Mouse (Mus musculus) Patski (cell line): ENCODE data around the gene Ank3. TPM values are rescaled to one million over a fixed set of nuclear protein-coding genes. Genes with fewer than 3 reads are reported as not detected.

Source experiments
- ATAC-seq: fragments of 100-300 bp; one replicate; pipeline ENCODE4 v1.8.0; 2021
- CTCF ChIA-PET: fragments of 350-600 bp; sonication (Branson Sonifier 250); formaldehyde crosslinking; loops from one replicate; lab custom pipeline; 2022; ENCODE audit warnings: inconsistent platforms; lab: Charles Lee
- POLR2A ChIA-PET: fragments of 350-600 bp; sonication (Branson Sonifier 250); formaldehyde crosslinking; loops from one replicate; lab custom pipeline; 2022; ENCODE audit warnings: antibody characterized with exemption, inconsistent platforms; lab: Charles Lee
- DNase-seq: peaks from one replicate; pipeline ENCODE4 v3.0.0-alpha.2; 2011; ENCODE audit warnings: low read depth, low spot score
- H3K27me3 ChIP-seq: fragments of 371-371 bp; one replicate; pipeline ENCODE4 v1.5.1; 2021
- CTCF ChIP-seq: fragments of 100-300 bp; IDR thresholded peaks from one replicate; pipeline ENCODE4 v1.5.1; 2021
- in situ Hi-C: fragments of 300-500 bp; cut with MboI; formaldehyde crosslinking; loops from 3 replicates; pipeline ENCODE4 v1.11.1; 2018; ENCODE audit warnings: low pct_unique_long_range_greater_than_20kb, mixed read lengths
- polyA plus RNA-seq: library from polyadenylated mRNA; unstranded; gene quantifications from one replicate; pipeline ENCODE4 v1.2.3, GENCODE M21; 2021

The Ank3 gene
- polyA plus RNA-seq, 1 experiment from 2014 or later: 83.2 TPM

DNA sequence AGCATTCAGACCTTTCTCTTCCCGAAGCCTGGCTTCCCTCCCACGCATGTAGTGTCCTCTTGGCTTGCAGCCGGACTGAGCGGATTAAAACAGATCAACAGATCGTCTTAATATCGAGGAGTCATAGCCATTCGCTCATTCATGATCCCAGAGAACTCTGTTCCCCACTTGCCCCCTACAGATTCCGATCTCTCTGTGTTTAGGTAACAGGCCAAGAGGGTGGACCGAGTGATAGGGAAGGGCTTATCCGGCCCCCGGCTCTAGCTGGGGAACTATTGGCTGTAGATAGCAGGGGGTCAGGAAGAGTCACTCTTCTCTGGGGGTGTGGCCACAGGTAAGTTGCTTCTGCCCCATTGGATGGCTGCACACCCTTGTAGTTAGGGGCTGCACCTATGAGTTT, 525.7 kb downstream of the Ank3 start:
- in situ Hi-C loops: loop anchor here (25.0 kb wide), 1 partner anchor 1213 kb away; no protein-coding TSS in a partner anchor
- ATAC-seq: no peak
- ChIA-PET CTCF (interaction anchor here (1.1 to 1.9 kb wide), 3 partner anchors 9 to 54 kb away, joined by 3 to 5 read pairs (median 3); no protein-coding TSS in a partner anchor), POLR2A (interaction anchor here (0.7 to 1.2 kb wide), 2 partner anchors 8 to 201 kb away, joined by 4 to 7 read pairs; no protein-coding TSS in a partner anchor)
- H3K27me3 ChIP-seq: no peaks in the 10 kb centered on the region
- DNase-seq: no peak
- no peak for TF ChIP-seq CTCF

DNA sequence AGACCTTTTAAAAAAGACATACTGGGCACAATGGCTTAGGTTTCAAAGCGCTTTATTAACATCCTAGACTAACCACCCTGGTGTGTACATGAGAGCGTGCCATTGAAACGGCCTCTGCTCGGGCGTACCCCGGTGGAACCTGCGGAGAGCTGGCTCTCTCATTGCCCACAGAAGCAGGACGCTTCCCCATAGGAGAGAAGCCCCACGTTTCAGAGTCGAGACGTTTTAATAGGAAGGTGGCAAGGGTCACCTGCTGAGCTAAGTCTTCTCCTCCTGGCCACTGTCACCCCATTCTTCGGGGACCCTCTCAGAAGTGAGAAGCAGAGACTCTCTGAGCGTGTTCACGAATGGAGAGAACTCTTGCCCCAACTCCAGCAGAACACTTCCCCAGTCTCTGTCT, 526.3 kb downstream of the Ank3 start:
- no peak for DNase-seq
- ATAC-seq: no peak
- ChIA-PET POLR2A (interaction anchor here (0.7 to 1.2 kb wide), 4 partner anchors 8 to 201 kb away, joined by 3 to 7 read pairs (median 4); no protein-coding TSS in a partner anchor), CTCF (interaction anchor here (1.1 to 1.9 kb wide), 3 partner anchors 9 to 54 kb away, joined by 3 to 5 read pairs (median 3); no protein-coding TSS in a partner anchor)
- in situ Hi-C loops: loop anchor here (25.0 kb wide), 1 partner anchor 1212 kb away; no protein-coding TSS in a partner anchor
- no peaks in the 10 kb centered on the region for H3K27me3 ChIP-seq
- no peak for TF ChIP-seq CTCF

GRCm38 (mm10) chr10:69925285-69926157, 526.9 kb downstream of the Ank3 start:
- ChIA-PET POLR2A (interaction anchor here (1.1 to 1.2 kb wide), 3 partner anchors 8 to 17 kb away, joined by 3 to 5 read pairs (median 4); no protein-coding TSS in a partner anchor), CTCF (interaction anchor here (0.9 to 2.8 kb wide), 6 partner anchors 9 to 55 kb away, joined by 3 to 11 read pairs (median 4); no protein-coding TSS in a partner anchor)
- in situ Hi-C loops: no loop called here
- DNase-seq (peak; percentile 64), ATAC-seq (peak; percentile 60)
- TF ChIP-seq CTCF: no peak
- no peaks in the 10 kb centered on the region for H3K27me3 ChIP-seq

DNA sequence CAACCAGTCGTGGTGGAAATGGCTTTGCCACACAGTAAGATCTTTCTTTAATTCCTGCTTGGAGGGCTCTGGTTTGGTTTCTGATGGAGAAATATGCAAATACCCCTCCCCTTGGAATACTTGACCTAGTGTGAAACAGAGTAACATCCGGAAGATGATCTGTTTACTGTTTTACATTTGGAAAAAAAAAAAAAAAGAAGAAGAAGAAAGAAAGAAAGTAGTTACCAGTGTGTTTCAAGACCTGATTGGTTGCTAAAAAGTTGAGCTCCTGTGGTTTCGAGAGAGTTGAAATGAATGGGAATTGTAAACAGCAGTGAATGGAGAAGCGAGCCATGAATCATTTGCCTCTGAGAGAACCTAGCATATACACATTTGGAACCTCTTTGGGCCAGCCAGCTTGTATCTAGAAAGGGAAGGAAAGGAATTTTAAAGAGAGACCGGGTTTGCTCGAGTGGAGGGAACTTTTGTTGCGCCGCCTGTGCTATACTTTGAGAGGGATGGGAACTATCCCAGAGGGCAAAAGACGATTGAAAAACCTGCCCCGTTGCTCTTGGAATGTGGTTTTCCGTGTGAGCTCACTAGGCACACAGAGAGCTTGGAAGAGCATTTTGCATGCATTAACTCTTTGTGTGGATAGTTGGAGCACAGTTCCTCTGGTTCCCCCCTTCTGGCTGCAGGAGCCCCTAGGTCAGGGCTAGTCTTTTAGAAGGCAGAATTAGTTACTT, 527.7 kb downstream of the Ank3 start:
- ChIA-PET POLR2A (interaction anchor here (0.6 to 1.2 kb wide), 2 partner anchors 16 to 297 kb away, joined by 3 to 5 read pairs; no protein-coding TSS in a partner anchor), CTCF (interaction anchor here (0.9 to 2.8 kb wide), 5 partner anchors 10 to 38 kb away, joined by 3 to 11 read pairs (median 4); no protein-coding TSS in a partner anchor)
- no peak for TF ChIP-seq CTCF
- no peaks in the 10 kb centered on the region for H3K27me3 ChIP-seq
- in situ Hi-C loops: no loop called here
- DNase-seq (no peak), ATAC-seq (no peak)

GRCm38 (mm10) chr10:69927012-69927411, 528.4 kb downstream of the Ank3 start:
- ChIA-PET CTCF (interaction anchor here (1.2 to 2.8 kb wide), 4 partner anchors 11 to 37 kb away, joined by 3 to 11 read pairs (median 6); no protein-coding TSS in a partner anchor), POLR2A (interaction anchor here (0.7 to 0.9 kb wide), 2 partner anchors 8 to 63 kb away, joined by 3 to 4 read pairs; no protein-coding TSS in a partner anchor)
- no peak for ATAC-seq
- in situ Hi-C loops: no loop called here
- no peak for TF ChIP-seq CTCF
- DNase-seq: no peak
- H3K27me3 ChIP-seq: no peaks in the 10 kb centered on the region

DNA sequence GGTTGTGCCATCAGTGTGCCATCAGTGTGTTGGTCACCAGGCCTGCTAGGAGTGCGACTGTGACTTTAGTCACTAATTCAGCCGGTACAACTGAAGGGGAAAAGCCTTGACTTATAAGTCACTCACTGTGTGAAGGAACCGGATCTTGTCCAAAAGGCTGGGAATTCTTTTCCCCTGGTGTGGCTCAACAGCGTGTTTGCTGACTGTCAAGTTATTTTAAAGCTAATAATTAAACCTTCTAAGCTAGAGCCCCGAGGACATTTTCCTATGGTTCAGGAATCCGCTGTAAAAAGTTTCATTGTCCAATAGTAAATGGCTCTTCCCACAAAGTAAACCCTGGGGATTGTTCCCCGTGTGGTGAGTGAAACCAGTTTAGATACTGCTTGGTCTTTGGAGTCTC, 529.8 kb downstream of the Ank3 start:
- no peak for TF ChIP-seq CTCF
- POLR2A ChIA-PET: interaction anchor here (0.5 to 2.1 kb wide), 5 partner anchors 13 to 55 kb away, joined by 3 to 12 read pairs (median 3); no protein-coding TSS in a partner anchor
- in situ Hi-C loops: no loop called here
- CTCF ChIA-PET: interaction anchor here (1.0 to 2.8 kb wide), 4 partner anchors 12 to 57 kb away, joined by 5 to 11 read pairs (median 8); no protein-coding TSS in a partner anchor
- ATAC-seq: peak; percentile 55
- DNase-seq: peak; percentile 95
- no peaks in the 10 kb centered on the region for H3K27me3 ChIP-seq

DNA sequence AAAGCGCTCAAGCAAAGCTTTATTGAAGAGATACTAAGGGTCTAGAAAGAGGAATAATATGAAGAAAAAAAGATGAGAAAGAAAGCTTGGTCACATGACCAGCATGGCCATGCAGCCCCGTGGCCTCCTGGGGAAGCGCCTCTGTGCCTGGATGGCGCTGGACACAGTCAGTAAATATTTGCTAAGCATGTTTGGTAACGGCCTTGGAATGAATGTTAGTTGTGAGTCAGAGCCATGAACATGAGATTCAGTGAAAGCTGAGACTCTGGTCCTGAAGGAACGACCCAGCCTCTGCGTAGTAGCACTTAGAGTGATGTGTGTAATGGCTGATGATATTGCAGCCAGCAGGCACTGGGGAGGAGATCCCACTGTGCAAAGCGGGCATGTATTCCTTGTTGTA, 531.9 kb downstream of the Ank3 start:
- POLR2A ChIA-PET: interaction anchor here (1.0 to 2.1 kb wide), 4 partner anchors 9 to 30 kb away, joined by 3 to 12 read pairs (median 5); no protein-coding TSS in a partner anchor
- no peak for TF ChIP-seq CTCF
- no peaks in the 10 kb centered on the region for H3K27me3 ChIP-seq
- CTCF ChIA-PET: interaction anchor here (0.7 to 2.9 kb wide), 7 partner anchors 9 to 59 kb away, joined by 3 to 10 read pairs (median 4); no protein-coding TSS in a partner anchor
- ATAC-seq: peak; percentile 11
- DNase-seq: no peak
- in situ Hi-C loops: no loop called here

DNA sequence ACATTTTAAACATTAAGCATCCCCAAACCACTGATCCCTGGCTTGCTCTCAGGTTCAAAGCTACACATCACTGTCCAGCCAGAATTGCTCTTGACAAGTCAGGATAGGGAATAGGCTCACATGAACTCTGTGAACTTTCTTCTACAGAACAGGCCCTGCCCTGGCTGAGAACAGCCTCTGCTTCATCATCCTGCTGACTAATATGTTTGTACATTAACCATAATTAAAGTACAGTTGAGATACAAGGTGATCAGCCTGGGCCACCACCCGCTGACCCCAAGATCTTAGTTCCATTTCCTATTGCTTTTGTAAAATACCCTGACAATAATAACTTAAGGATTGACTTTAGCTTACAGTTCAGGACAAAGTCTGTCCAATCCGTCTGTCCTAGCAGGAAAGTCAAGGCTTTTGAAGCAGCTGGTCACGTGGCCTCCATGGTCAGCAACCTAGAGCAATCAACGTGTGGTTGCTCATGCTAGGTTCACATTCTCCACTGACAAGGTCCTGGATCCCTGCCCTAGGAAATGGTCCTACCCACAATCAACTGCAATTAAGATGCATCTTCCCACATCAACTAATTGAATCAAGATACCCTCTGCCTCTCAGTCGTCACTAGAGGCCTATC, 538.0 kb downstream of the Ank3 start:
- in situ Hi-C loops: no loop called here
- POLR2A ChIA-PET: no interaction called here
- no peaks in the 10 kb centered on the region for H3K27me3 ChIP-seq
- DNase-seq: no peak
- no peak for TF ChIP-seq CTCF
- no peak for ATAC-seq
- CTCF ChIA-PET: interaction anchor here (0.9 kb wide), 1 partner anchor 47 kb away, joined by 3 read pairs; no protein-coding TSS in a partner anchor

DNA sequence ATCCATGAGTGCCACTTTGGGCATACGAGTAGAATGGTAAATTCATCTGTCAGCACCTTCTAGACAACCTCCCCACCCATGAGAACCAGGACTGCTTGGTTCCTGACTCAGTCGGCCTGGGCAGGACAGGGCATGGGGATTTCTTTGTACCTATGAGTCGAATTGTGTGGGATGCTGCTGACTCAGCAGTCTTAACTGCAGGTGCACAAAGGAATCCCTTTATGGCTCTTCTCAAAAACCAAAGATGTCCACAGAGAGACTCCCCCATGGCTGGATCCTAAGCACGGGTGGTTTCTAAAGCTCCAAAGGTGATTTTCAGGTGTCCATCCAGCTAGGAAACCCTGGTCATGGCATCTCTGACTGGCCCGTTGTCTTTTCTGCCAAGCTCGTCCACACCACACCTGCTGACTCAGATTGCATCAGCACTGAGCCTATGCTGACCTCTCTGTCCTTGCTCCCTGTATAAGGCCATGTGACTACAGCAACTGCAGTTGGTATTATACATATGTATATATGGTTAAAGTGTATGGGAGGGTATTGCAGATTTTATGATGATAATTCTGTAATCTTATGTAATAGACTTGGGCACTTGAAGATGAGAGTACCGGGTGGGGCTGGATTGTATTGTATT, 538.8 kb downstream of the Ank3 start:
- POLR2A ChIA-PET: no interaction called here
- DNase-seq (no peak), ATAC-seq (no peak)
- H3K27me3 ChIP-seq: no peaks in the 10 kb centered on the region
- no peak for TF ChIP-seq CTCF
- in situ Hi-C loops: no loop called here
- CTCF ChIA-PET: no interaction called here
